Mouse (Mus musculus) C2C12 (cell line): Measurements from ENCODE around the gene Atrnl1.

Experiments used
- CEBPB ChIP-seq: IDR thresholded peaks from one replicate; pipeline ENCODE4 v1.6.1; 2011; ENCODE audit warnings: low read depth, mild to moderate bottlenecking, control low read depth, moderate library complexity
- CTCF ChIP-seq: IDR thresholded peaks from one replicate; pipeline ENCODE4 v1.5.1; 2011; ENCODE audit not compliant: control insufficient read depth, insufficient read depth, insufficient read length
- FOSL1 ChIP-seq: IDR thresholded peaks from one replicate; pipeline ENCODE4 v1.8.0; 2011; ENCODE audit warnings: mild to moderate bottlenecking, low read length; ENCODE audit not compliant: poor library complexity, insufficient read depth, severe bottlenecking
- MAX ChIP-seq: IDR thresholded peaks from one replicate; pipeline ENCODE4 v1.6.1; 2011; ENCODE audit warnings: mild to moderate bottlenecking, control low read depth
- MYOD1 ChIP-seq: IDR thresholded peaks from one replicate; pipeline ENCODE4 v1.6.1; 2011; ENCODE audit warnings: low read depth; ENCODE audit not compliant: control insufficient read depth, insufficient read length
- MYOG ChIP-seq: IDR thresholded peaks from one replicate; pipeline ENCODE4 v1.6.1; 2011; ENCODE audit not compliant: control insufficient read depth, insufficient read length; ENCODE audit errors: extremely low read depth
- USF1 ChIP-seq: IDR thresholded peaks from one replicate; pipeline ENCODE4 v1.6.1; 2011; ENCODE audit warnings: low read depth, mild to moderate bottlenecking, control low read depth, moderate library complexity

GRCm38 (mm10) chr19:57802771-57803482, 192.1 kb downstream of the Atrnl1 start:
- TF ChIP-seq CTCF: no peak
- TF ChIP-seq USF1: no peak
- no peak for TF ChIP-seq MYOG
- TF ChIP-seq CEBPB: no peak
- no peak for TF ChIP-seq FOSL1
- no peak for TF ChIP-seq MAX
- TF ChIP-seq MYOD1: no peak
